Mouse (Mus musculus) cerebral cortex, adult 2 months (tissue): ENCODE measurements around the gene Hddc3.

Source experiments
- WGBS: fragments of 180-500 bp; shearing (Covaris S2); methylation state at CpG from one replicate; pipeline ENCODE4 v1.1.7; 2018; 5-methylcytosine and 5-hydroxymethylcytosine counted together

The Hddc3 gene

GRCm38 (mm10) chr7:80342858-80343257 is at the start of gene Hddc3:
Gene Hddc3 (plus strand): TSS chr7:80343104.
- WGBS: 1% methylated on average over 25 of the region's 25 CpGs

DNA sequence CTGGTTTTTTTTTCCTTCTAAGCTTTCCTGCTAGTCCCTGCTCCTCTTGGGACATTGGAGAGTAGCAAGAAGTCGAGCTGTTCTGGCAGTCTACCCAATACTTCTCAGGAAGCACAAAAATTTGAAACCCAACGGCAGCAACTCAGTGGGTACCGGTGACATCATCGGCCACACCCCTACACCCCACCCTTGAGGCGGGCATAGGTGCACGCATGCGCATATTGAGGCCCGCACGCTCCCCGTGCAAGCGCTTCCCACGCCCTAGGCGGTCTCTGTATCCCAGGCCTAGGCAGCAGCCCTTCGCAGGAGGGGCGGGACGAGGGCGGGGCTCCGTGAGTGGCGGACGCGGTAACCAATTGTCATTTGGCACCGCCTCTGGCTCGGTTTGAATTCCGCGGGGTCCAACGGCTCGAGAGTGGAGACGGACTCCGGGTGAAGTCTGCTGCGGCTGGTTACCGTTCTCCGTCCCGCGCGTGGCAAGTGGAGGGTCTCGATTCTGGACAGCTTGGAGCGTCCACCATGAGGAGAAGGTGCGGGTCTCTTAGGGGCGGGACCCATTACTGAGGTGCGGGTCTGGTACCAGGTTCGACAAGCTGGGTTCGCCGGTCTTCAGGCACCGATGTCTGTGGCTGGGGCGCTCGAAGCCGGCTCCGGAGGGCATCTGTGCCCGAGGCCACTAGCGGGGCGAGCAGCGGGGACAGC is 48.7 kb upstream of the Hddc3 start, which contains the start of gene Prc1:
Prc1 (plus strand) TSS at position 389 of the 702 bp plus-strand sequence.
- WGBS: under 1% methylated on average over 52 of the region's 52 CpGs

GRCm38 (mm10) chr7:80294764-80295648 is 47.9 kb upstream of the Hddc3 start:
- 6% methylated on average over 37 of the region's 37 CpGs for WGBS

DNA sequence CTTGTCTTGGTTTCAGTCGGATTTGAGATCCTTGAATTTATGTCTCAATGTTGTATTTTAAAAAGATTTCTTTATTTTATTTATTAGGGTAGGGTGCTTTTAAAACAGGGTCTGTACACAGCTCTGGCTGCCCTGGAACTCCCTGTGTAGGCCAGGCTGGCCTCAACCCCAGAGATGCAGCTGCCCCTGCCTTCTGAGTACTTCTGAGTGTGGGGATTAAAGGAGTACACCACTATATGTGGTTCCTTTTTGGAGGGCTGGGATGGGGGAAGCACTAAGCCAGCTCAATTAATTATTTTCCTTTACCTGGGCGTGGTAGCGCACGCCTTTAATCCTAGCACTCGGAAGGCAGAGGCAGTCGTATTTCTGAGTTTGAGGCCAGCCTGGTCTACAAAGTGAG is 46.4 kb upstream of the Hddc3 start:
- WGBS: 94% methylated on average over 6 of the region's 6 CpGs

DNA sequence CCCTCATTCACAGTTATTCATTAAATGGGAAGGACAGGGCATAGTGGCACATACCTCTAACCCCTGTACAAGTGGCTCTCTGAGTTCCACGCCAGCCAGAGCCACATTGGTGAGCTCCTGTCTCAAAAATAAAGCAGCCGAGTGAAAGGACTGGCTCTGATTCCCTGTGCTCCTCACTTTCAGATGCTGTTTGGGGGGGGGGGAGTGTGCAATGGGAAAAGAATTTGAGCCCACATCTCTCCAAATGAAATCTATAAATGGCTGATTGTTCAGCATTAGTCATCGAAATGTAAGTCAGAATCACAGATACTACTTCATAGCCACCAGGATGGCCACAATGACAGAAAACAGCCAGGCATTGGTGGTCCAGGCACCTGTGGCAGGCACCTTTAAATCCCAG is 45.9 kb upstream of the Hddc3 start:
- 76% methylated on average over 3 of the region's 3 CpGs for WGBS

GRCm38 (mm10) chr7:80298754-80299153 is 44.1 kb upstream of the Hddc3 start:
- 92% methylated on average over 4 of the region's 4 CpGs for WGBS

DNA sequence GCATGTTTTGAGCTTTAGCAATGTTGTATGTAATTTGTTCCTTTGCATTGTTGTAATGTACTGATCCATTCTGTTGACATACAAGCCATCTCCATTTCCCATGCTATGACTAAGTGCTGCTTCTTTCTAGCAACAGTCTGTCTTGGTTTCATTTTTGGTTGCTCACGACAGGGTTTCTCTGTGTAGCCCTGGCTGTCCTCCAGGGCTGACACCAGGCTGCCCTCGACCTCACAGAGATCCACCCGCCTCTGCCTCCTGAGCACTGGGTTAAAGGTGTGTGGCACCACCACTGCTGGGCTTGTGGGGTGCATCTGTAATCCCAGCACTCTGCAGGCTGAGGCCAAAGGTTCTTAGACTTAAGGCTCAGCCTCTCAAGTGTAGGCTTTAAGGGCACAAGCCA is 43.3 kb upstream of the Hddc3 start:
- 79% methylated on average over 3 of the region's 3 CpGs for WGBS

GRCm38 (mm10) chr7:80301522-80301921 is 41.4 kb upstream of the Hddc3 start:
- WGBS: 96% methylated on average over 2 of the region's 2 CpGs

- WGBS: 71% methylated on average over 3 of the region's 3 CpGs
These were observed 35.1 kb upstream of the Hddc3 start for GRCm38 (mm10) chr7:80307766-80308165.

DNA sequence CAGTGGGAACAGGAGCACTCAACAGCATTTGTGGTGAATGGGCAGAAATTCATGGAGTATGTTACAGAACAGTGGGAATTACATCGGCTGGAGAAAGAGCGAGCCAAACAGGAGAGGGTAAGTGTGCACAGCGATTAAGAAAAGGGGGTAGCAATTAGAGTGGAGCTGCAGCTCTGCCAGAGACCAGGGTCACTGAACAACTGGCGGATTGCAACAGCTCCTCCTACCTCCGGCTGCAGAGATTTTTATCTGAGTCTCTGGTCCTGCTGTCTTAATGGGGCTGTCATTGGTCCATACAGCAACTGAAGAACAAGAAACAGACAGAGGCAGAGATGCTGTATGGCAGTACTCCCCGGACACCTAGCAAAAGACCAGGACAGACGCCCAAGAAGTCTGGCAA is 32.1 kb upstream of the Hddc3 start:
- WGBS: 66% methylated on average over 7 of the region's 7 CpGs

- WGBS: 73% methylated on average over 2 of the region's 2 CpGs
These were observed 27.2 kb upstream of the Hddc3 start for GRCm38 (mm10) chr7:80315733-80316132.

- WGBS: 53% methylated on average over 1 of the region's 1 CpGs
These were observed 25.3 kb upstream of the Hddc3 start for GRCm38 (mm10) chr7:80317439-80318115.

DNA sequence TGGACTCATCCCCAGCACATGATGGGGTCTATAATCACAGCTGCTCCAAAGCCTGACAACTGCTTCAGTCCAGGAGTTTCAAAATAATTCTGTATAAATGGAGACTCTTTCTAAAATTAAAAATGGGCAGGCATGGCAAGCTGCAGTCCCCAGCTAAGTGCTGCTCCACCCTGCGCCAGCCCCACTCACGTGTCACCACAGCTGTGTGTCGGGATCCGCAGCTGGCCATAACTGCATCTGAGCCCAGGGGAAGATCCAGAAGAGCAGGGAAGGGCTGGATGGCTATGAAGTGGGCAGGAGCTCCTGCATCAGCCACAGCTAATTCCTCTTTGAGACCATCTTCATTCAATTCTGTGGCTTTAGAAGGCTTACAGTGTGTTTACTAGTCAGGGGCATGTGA is 24.2 kb upstream of the Hddc3 start:
- 66% methylated on average over 4 of the region's 4 CpGs for WGBS

- WGBS: 80% methylated on average over 19 of the region's 19 CpGs
These were observed 22.9 kb upstream of the Hddc3 start for GRCm38 (mm10) chr7:80319846-80320496.

DNA sequence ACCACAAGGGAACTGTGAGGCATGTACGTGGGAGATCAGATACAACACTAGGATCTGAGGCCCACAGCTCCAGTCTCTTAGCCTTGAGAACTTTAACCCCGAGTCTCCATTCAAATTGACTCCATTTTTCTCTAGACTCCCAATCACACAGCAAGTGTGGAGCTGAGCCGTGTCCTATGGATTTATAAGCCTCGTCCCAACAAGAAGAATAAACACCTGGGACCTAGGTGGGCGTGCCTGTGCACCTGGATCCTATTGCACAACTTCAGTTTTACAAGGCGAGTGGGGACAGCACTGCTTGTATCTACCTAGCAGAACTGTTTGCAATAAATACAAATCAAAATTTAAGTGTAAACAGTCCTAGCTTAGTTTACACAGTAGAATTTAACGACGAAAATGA is 19.6 kb upstream of the Hddc3 start:
- WGBS: 19% methylated on average over 8 of the region's 8 CpGs

DNA sequence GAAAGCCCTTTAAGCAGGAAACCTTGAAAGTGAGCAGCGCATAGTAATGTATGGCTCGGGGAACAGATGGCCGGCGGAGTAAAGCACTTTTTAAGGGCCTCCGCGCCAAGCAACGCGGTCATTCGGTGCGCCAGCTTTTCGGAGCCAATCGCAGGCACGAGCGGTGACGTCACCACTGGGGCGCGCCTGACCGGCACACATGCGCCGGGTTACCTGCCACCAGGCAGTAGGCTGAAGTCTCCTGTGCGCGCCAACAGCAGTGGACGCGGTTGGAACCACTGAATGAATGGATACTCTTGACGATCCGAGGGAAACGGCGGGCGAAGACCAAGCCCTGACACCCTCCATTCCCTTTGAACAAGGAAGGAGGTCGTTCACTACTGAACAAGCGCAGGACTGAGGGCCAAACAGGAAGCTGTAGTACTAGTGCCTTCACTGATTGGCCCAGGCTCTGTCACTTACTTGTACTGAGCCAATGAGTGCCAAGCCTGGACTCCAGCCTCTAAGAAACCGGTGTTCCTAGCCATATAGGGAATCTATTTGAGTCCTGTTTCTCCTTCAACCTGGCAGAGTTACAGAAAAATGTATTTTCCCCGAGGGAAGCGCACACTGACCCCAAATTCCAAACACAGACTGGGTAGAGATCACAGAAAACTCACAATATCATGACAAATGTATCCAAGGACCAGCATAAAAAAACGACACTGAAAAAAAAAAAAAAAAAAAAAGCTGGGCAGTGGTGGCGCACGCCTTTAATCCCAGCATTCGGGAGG is 18.7 kb upstream of the Hddc3 start, which contains the start of gene Rccd1:
Rccd1 (minus strand) TSS at position 412 of the 773 bp plus-strand sequence.
- under 1% methylated on average over 37 of the region's 38 CpGs for WGBS

GRCm38 (mm10) chr7:80324816-80325119 is 18.1 kb upstream of the Hddc3 start:
- WGBS: 35% methylated on average over 3 of the region's 5 CpGs

DNA sequence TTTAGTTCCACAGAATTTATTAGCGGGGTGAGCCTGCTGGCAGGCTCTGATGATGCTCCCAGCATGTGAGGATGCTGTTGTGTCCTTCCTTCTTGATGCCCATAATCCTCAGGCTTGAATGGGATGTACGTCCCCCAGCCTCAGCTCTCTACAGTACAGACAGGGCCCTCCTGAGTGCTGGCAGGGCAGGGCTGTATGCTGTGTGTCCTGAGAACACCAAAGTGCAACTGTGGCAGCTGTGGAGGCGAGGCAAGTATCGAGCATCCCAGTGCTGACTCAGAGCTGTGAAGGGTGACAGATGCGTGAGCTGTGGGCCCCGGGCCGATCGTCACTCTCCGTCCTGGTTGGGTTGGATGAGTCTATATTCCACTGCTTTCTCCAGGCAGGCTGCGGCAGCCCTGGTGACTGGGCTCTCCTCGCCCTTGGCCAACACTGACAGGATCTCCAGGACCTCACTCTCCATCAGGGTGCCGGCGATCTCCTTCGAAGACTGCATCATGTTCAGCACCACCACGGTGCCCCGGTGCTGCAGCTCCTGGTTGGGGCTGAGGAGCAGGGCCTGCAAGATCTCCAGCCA is 17.5 kb upstream of the Hddc3 start:
- 77% methylated on average over 16 of the region's 16 CpGs for WGBS

GRCm38 (mm10) chr7:80326076-80326475 is 16.8 kb upstream of the Hddc3 start:
- 96% methylated on average over 19 of the region's 19 CpGs for WGBS

- WGBS: 70% methylated on average over 8 of the region's 8 CpGs
These were observed 12.6 kb upstream of the Hddc3 start for GRCm38 (mm10) chr7:80330278-80330677.

- 86% methylated on average over 19 of the region's 19 CpGs for WGBS
These were observed 11.5 kb upstream of the Hddc3 start for GRCm38 (mm10) chr7:80331433-80331832.
